Mouse (Mus musculus): ENCODE results near the gene Rsph1. TPM values are rescaled to one million over a fixed set of nuclear protein-coding genes. Genes with fewer than 3 reads are reported as not detected.
"Not testable (repeated sequence)": the region's sequence is repeated elsewhere in the genome, so short reads cannot be mapped to it uniquely, and the experiment has no call there.

Rsph1 gene
- total RNA-seq, 2 experiments from 2014 or later = 1.7 to 2.1 TPM

DNA sequence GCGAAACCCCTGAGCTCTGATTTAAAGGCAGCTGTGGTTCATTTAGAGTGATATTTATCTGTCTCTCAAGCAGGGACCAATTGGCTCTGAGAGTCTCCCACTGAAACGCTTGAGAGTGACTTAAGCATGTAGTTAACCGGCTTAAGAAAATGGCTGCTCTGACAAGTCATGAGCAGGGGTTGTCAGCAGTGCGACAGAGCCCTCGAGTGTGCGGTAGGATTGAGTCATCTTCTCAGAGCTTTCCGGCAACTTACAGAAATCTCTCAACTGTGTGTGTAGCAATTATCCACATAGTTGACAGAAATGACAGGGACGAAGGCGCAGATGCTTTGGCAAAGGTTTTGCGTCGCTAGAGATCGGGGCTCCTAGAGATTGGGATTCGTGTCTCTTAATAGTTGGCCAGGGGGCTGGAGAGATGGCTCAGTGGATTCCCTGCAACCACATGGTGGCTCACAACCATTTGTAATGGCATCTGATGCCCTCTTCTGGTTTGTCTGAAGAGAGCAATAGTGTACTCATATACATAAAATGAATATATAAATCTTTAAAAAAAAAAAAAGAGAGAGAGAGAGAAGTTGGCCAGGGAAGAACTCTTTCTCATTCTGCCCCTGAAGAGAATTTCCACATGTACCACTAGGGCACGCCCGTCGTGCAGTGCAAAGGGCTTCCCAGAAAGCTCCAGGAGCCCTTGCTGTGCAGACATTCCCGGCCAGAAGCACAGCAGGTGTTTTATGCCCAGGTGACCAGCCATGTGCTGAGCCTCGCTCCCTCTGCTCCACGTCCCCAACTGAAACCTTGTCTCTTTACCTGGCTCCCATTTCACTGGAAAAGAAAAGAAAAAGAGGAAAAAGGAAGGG is 4.9 kb upstream of the Rsph1 start:
- intact Hi-C loops (cut with DNase I) = loop anchor here (2.0 kb wide), 1 partner anchor 21 kb away; no protein-coding TSS in a partner anchor

DNA sequence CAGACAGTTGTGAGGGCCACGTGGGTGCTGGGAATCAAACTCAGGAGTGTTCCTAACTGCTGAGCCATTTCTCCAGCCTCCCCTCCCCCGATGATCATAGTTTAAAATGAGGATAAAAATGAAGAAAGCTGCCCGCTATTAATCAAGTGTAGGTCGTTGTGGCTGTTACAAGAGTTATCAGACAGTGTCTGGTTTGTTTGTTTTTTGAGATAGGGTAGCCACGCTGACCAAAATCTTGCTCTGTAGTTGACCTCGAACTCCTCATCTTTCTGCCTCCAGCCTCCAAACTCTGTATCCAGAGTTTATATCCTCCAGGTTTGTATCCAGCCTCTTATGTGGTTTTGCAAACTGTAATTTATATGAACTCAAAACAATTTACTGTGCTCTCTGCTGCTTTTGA is 3.1 kb upstream of the Rsph1 start:
- intact Hi-C loops (cut with DNase I) = no loop called here
- DNase-seq (ENCODE audit: low spot score) = no peak

More for the DNA sequence above, 4.9 kb upstream of the Rsph1 start:
- no peak for DNase-seq (ENCODE audit: low spot score)

DNA sequence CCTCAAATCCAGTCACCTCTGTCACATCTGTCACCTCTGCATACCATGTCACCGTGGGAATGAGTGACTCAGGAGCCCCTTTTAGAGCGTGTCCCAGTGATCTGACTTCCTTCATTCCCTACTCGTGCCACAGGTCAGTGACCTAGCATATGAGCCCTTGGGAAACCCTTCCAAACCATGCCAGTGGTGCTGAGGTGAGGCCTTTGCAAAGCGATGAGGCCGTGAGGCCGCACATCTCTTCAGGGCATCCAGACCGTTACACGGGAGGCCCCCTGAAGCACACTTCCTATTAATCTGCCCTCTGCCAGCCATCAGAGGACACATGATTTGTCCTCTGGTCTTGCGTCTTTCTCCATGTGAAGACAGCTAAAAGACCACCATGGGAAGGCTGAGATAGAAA is 2.4 kb upstream of the Rsph1 start:
- DNase-seq (ENCODE audit: low spot score) = no peak
- intact Hi-C loops (cut with DNase I) = no loop called here

DNA sequence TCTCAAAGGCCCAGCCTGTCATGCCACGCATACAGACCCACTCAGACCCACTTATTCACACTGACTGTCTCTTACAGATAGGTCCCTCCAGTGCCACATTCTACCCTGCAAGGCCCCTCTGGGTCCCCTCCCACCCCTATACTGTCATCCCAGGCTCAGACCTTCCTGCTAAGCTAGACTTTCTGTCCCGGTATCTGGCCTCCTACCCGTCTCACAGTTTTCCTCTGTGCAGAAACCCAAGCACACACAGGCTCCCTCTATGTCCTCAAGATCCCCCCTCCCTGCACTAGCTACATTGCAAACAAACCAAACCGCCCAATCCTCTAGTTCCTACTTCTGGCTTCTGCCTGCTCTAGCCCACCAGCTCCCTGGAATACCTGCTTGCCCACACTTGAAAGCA is 748 bp upstream of the Rsph1 start:
- DNase-seq (ENCODE audit: low spot score) = no peak
- intact Hi-C loops (cut with DNase I) = no loop called here

DNA sequence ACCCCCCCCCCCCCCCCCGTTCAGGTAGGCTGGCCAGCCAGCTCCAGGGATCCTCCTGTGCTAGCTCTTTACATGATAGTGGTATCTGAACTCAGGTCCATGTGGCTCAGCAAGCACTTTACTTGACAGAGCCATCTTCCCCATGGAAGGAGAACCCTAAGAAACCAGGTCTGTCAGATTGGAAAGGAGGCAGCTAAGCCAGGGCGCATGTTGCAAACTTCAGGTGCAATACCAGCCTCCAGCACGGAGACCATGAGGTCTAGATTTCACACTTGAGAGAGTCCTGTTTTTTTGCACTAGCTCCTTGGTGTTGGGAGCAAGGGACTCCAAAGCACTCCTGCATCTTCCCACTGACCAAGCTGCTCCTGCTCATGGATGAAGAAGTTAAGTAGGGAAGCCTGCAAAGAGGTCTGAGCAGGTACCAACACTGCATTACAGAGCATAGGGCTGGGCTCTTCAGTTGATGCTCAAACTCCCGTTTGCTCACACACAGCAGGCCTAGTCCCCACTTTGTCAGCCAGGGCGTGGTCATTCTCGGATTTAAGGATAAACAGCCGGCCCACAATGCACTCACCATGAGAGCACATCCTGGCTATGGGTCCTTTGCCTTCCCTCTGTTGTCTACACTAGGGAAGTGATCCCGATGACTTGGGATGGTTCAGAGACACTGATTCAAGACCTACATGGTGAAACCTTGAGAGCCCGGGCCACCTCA is 819 bp downstream of the Rsph1 start:
- intact Hi-C loops (cut with DNase I) = no loop called here
- no peak for DNase-seq (ENCODE audit: low spot score)

DNA sequence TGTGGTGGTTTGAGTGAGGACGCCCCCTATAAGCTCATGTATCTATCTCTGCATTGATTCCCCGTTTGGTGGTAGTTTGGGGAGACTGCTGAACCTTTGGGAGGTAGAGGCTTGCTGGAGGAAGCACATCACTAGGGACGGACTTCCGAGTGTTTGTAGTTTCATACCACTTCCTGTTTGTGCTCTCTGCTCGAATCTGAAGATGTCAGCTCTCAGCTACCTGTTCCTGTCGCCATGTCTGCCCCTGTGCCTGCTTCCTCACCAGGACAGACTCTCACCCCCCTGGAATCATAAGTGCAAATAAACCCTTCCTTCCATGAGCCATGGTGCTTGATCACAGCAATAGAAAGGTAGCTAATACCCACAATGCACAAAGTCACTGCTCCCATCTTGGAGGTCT is 2.0 kb downstream of the Rsph1 start:
- intact Hi-C loops (cut with DNase I) = no loop called here
- no peak for DNase-seq (ENCODE audit: low spot score)

DNA sequence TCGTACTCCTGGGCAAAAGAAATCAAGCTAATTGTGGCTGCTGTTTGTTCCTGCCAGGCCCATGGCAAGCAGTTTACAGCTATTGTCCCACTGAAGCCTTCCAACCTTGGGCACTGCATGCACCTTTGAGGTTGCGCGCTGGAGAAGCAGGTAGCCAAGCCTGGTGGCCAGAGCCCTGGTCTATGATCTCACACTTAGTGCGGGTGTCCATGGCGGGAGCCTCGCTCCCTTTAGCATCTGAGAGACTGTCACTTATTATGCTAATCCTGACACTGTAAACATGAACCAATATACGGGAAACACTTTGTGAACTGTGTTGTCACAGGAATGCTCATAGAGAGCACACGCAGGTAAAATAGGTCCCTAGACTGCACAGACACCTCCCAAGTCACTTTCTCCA is 3.6 kb downstream of the Rsph1 start:
- intact Hi-C loops (cut with DNase I) = no loop called here
- DNase-seq (ENCODE audit: low spot score) = no peak

DNA sequence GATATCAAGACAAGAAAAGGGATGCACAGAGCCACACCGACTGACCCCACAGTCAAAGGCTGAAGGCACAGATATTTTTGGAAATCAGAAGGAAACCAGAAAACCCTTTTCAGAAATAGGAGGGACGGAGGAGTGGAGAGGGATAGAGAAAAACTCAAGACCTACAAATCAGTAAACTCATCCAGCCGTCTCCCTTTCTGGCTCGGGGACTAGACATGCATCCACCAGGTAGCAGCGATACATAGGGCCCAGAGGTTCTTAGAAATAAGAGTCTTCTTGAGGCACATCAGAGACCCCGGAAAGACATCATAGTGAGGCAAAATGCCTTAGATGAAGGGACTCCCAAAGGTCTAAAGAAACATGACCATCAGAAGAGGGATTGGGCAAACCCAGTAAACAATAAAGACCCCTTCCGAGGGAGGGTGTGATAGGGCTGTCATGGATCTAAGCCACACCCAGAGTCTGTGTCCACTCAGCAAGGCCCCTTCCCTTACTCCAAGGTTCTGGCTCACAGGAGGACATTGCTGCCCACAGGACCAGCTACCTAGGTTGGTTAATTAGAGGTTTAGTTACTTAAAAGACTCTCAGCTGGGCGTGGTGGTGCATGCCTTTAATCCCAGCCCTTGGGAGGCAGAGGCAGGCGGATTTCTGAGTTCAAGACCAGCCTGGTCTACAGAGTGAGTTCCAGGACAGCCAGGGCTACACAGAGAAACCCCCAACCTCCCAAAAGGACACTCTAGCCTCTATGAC is 4.6 kb downstream of the Rsph1 start:
- DNase-seq (ENCODE audit: low spot score) = no peak
- intact Hi-C loops (cut with DNase I) = no loop called here

DNA sequence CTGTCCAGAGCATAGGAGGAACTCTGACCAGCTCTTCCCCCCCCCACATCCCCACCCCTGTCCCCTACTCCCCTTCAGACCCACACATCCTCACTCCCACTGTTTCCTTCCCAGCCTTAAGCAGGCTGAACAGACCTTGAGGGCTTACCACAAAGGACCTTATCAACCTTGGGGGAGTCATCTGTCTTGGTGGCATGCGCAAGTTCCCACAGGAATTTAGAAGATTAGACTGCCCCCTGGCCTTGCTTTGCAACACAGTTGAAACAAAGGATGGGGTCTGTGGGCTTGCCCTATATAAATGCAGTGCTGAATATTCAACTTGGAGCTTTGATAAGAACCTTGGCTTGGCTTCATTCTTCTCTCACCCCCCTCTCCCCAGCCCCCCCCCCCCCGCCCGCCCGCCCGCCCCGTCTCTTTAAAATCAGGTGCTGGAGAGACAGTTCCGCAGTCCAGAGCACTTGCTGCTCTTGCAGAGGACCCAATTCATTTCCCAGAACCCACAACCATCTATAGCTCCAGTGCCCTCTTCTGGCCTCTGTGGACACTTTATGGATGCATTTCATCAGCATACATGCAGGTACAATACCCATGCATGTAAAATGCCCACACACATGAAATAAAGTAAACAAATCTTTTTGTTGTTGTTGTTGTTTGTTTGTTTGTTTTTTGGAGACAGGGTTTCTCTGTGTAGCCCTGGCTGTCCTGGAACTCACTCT is 5.9 kb downstream of the Rsph1 start:
- DNase-seq (ENCODE audit: low spot score) = no peak
- intact Hi-C loops (cut with DNase I) = no loop called here

DNA sequence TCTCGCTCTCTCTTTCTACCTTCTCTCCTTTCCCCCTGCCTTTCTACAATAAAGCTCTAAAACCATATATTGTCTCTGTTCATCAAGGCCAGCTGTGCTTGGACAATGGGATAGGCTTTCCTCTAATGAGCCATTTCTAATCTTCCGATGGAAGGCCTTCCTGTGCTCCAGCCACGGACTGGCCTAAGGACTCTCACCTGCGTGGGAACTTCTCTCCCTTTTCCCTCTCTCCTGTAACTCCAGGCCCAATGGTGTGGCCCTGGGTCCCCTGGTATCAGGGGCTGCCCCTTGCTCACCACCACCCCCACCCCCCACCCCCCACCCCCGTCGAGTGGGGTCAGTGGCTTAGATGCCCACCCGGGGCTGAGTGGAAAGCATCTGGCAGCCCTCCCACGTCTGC is 6.4 kb downstream of the Rsph1 start:
- DNase-seq (ENCODE audit: low spot score); intact Hi-C loops (cut with DNase I): not testable (repeated sequence)

DNA sequence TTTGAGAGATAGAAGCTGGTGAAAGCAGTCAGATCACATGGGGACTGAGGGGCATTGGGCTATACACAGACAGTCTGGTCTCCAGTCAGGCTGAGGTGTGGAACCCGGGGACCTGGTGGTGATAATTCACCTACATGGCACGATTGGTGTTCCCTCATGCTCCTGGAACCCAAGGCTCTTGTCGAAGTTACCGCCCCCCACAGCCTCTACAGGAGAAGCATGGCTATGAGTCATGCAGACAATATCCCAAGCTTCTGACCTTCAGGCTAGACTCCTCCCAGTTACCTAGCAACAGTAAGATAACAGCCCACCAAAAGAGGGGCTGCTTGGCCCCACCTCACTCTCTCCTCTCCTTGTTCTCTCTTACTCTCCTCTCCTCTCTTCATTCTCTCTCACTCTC is 6.9 kb downstream of the Rsph1 start:
- DNase-seq (ENCODE audit: low spot score) = no peak
- intact Hi-C loops (cut with DNase I) = no loop called here

DNA sequence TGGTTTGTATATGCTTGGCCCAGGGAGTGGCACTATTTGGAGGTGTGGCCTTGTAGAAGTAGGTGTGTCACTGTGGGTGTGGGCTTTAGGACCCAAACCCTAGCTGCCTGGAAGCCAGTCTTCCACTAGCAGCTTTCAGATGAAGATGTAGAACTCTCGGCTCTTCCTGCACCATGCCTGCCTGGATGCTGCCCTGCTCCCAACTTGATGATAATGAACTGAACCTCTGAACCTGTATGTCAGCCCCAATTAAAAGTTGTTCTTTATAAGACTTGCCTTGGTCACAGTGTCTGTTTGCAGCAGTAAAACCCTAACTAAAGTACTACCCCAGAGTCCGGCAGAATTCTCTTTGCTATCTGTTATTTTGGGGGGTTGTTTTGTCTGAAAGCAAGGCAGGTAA is 7.4 kb downstream of the Rsph1 start:
- intact Hi-C loops (cut with DNase I) = no loop called here
- no peak for DNase-seq (ENCODE audit: low spot score)

DNA sequence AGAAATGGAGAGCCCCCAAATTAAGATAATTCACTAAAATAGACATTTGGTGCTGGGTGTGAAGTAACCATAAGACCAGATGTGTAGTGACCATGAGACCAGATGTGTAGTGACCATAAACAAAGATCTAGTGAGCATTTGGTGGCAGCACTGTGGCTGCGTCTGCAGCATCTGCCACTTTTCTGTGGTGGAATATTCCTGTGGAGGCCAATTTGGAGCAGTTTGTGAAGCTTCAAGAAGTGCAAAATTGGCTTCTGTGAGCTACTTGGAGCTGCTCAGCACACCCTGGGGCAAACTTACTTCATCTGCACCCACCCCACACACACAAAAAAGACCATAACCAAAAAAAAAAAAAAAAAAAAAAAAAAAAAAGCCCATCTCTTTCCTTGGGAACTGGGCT is 9.2 kb downstream of the Rsph1 start:
- DNase-seq (ENCODE audit: low spot score) = no peak
- intact Hi-C loops (cut with DNase I) = no loop called here

DNA sequence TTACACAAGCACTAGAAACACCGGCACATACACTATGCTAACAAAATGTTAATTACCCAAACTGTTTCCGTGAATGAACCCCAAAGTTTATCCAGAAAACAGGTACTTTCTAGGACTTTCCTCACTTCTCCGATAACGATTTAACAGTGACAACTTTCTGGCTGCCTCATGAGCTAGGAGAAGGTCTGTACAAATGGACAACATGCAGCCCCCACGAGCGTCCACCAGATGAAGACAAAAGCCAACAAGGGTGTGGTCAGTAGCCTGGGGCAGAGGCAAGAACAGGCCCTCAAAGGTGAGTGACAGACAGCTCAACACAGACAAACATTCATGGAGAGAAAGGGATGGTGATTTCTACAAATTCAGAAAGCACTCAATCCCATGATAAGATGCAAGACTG is 9.6 kb downstream of the Rsph1 start:
- intact Hi-C loops (cut with DNase I) = no loop called here
- DNase-seq (ENCODE audit: low spot score) = no peak

DNA sequence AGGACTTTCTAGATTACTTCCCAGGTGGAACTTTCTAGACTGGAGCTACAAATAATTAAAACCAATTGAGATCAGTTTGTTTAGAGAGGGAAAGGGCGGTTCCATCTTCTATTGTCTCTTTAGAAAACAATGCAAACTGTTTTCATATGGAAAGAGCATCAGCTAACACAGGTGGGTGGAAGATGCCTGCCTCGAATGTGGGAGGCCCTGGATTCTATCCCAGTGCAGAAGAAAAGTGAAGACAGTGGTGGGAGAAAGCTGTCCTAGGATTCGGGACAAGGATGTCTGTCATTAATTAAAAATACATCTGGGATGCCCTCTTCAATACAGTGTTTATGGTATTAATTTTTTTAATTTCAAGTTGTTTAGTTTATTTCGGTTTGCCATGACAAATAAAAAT is 10.0 kb downstream of the Rsph1 start:
- DNase-seq (ENCODE audit: low spot score) = no peak
- intact Hi-C loops (cut with DNase I) = no loop called here

DNA sequence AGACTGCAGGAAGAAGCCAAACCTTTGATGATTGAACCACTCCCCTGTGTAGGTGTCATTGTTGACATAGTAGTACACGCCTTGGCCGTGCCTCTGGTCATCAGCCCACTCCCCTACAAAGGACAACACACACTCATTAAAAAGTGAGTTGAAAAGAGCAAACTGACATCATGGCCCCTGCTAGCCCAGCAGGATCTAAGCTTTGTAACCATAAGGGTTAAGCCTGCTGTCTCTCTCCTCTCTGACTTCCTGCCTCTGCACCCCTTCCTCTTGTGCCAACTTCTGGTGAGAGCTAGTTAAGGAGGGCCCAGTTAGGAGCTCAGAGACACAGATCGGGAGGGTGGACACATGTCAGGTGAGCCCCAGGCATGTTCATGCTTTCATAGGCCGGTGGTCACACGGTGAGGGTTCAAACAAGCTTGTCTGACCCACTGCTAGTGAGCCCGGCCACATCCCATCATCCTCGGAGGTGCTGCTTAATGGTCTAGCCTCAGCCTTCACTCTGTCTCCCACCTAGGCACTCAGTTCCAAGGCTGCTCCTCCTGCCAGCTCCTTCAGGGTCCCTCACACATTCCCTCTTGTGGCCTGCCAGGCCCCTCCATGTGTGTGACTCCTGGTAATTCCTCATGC is 10.7 kb downstream of the Rsph1 start:
- intact Hi-C loops (cut with DNase I) = no loop called here
- DNase-seq (ENCODE audit: low spot score) = no peak

DNA sequence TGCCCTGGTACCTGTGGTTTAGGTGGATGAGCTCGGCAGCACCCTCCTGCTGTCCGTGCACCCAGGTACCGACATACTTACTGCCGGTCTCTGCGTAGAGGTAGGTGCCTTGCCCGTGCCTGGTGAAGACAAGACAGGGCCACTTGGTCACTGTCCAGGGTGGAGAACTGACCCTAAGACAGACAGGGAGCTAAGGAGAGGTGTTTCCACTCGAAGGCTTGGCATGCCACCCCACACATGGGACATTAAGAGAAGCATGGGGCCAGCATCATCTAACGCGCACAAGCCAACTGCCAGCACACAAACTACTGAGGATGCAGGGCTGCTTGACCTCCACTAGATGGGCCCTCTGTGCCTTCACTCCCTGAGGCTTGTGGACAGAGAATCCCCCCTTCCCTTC is 11.4 kb downstream of the Rsph1 start:
- no peak for DNase-seq (ENCODE audit: low spot score)
- intact Hi-C loops (cut with DNase I) = no loop called here

DNA sequence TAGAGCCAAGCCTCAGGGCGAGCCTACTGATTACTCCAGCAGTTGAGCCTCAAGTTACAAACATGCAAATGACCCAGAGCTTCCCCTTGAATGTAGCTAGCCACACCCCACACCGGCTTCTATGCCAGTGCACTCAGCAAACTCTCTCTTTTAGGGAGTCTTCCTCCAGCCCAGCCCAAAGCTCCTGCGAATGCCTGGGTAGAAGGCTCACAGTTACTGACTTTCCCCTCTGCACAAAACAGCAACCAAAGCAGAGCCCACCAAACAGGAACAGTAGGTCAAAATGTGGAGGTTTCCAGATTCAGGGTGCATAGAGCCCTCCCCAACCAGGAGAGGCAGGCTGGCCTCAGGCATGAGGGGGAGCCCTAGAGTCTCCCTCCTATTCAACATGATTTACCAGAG is 12.0 kb downstream of the Rsph1 start:
- DNase-seq (ENCODE audit: low spot score) = no peak
- intact Hi-C loops (cut with DNase I) = no loop called here

DNA sequence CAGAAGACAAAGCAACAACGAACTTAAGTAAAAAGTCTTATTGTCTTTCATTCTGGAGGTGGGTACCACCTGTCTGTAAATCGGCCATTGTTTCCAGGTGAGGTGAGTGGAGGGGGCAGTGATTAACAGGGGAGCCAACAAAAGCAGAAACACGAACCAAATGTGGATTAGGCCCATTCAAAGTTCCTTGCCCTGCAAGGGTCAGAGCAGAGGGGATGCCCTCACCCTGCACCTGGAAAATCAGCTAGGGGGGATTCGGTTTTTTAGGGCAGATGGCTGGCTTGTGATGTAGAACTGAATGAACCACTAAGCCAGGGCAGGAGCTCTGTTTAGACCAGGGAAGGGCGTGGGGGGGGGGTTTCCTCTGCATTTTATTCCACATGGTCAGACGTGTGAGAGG is 12.8 kb downstream of the Rsph1 start:
- intact Hi-C loops (cut with DNase I) = no loop called here

DNA sequence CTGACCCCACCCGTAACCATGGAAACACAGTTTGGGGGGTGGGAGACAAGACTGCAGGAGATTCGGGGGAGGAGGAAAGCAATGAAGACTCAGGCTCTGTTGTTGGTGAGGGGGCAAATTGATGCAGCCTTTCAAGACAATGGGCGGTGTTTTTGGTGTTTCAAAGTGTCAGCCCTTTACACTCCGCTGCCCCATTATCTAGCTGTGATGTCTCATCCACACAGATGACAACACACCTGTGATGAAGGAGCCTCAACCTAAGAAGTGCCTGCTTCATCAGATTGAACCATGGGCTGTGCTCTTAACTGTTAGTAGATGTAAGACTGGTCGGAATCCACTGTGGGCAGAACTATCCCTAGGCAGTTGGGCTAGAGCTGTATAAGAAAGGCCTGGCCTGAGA is 13.4 kb downstream of the Rsph1 start:
- no peak for DNase-seq (ENCODE audit: low spot score)
- intact Hi-C loops (cut with DNase I) = no loop called here

More for the DNA sequence above, 12.8 kb downstream of the Rsph1 start:
- no peak for DNase-seq (ENCODE audit: low spot score)
